7 mouse cellular contexts compared by ENCODE assay signal in the genomic region with DNA sequence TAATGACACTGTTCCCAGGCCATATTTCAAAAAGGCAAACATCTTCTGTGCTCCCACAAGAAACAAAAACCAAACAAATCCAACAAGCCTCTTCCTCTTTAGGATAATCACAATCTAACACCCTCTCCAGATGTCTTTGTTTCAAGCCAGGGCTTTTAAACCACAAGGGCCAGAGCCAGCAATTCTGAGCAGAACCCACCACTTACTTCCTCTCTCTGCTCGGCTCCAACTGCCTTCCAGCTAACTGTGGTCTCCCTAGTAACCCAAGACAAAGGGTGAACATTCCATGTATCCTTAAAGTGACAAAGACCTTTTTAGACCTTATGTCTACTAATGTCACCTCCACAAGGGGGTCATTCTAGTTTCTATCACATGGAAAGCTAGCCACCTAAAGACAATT. TPM values are rescaled to one million over a fixed set of nuclear protein-coding genes. Genes with fewer than 3 reads are reported as not detected.
DNase-seq lines count a peak whose midpoint lies in the region; ATAC-seq and TF ChIP-seq lines count a peak whose summit lies in the region.

No protein-coding gene starts in this region.

- peak; percentile 95 for DNase-seq in 416B (ENCODE audit: low read depth)
- no peak for DNase-seq in ovary, postnatal 36 days (ENCODE audit: low spot score)
- DNase-seq in cerebellum, postnatal 4 days (ENCODE audit: low spot score in 2 of 2) = no peak

- no peaks in the 10 kb centered on the region for H3K27me3 ChIP-seq in E14TG2a.4 (ENCODE audit: insufficient read depth, low read length)
- no peaks in the 10 kb centered on the region for H3K27me3 ChIP-seq in forebrain, embryonic 13.5 days
- no peaks in the 10 kb centered on the region for H3K27me3 ChIP-seq in hindbrain, embryonic 13.5 days
- H3K27me3 ChIP-seq in midbrain, embryonic 16.5 days (ENCODE audit: control insufficient read depth, insufficient read depth, low read depth, low read length) = no peaks in the 10 kb centered on the region

- peak overlapping the region; percentile 32 for H3K4me2 ChIP-seq in forebrain, embryonic 13.5 days
- 0 out of 2 replicates have a peak overlapping the region, but pooled peaks have one; percentile 9 for H3K4me2 ChIP-seq in hindbrain, embryonic 13.5 days
- H3K4me2 ChIP-seq in midbrain, embryonic 16.5 days (ENCODE audit: low read length) = no peak overlapping the region

- peaks cover 98% of the 10 kb centered on the region for H3K4me1 ChIP-seq in E14TG2a.4 (replicated peaks; ENCODE audit: low read depth, low read length)
- H3K4me1 ChIP-seq in forebrain, embryonic 13.5 days = peaks cover 25% of the 10 kb centered on the region
- H3K4me1 ChIP-seq in hindbrain, embryonic 13.5 days (replicated peaks) = peaks cover 27% of the 10 kb centered on the region
- peaks cover 11% of the 10 kb centered on the region for H3K4me1 ChIP-seq in midbrain, embryonic 16.5 days (ENCODE audit: control insufficient read depth, insufficient read depth, low read length)

- no peaks in the 10 kb centered on the region for H3K9me3 ChIP-seq in E14TG2a.4 (ENCODE audit: low read length)
- no peaks in the 10 kb centered on the region for H3K9me3 ChIP-seq in forebrain, embryonic 13.5 days (replicated peaks)
- no peaks in the 10 kb centered on the region for H3K9me3 ChIP-seq in hindbrain, embryonic 13.5 days
- no peaks in the 10 kb centered on the region for H3K9me3 ChIP-seq in midbrain, embryonic 16.5 days (replicated peaks; ENCODE audit: control insufficient read depth, low read length, poor library complexity, severe bottlenecking)

- 0 out of 2 replicates have a peak overlapping the region, but pooled peaks have one; percentile 14 for H3K4me3 ChIP-seq in E14TG2a.4 (replicated peaks; ENCODE audit: low read length)
- H3K4me3 ChIP-seq in forebrain, embryonic 13.5 days = no peak overlapping the region
- no peak overlapping the region for H3K4me3 ChIP-seq in hindbrain, embryonic 13.5 days
- H3K4me3 ChIP-seq in midbrain, embryonic 16.5 days (ENCODE audit: low read depth, low read length) = no peak overlapping the region

- H3K9ac ChIP-seq in forebrain, embryonic 13.5 days = no peak overlapping the region
- H3K9ac ChIP-seq in hindbrain, embryonic 13.5 days = 0 out of 2 replicates have a peak overlapping the region, but pooled peaks have one; percentile 6
- no peak overlapping the region for H3K9ac ChIP-seq in midbrain, embryonic 16.5 days (ENCODE audit: low read depth, low read length)

- peak overlapping the region; percentile 70 for H3K27ac ChIP-seq in forebrain, embryonic 13.5 days
- H3K27ac ChIP-seq in hindbrain, embryonic 13.5 days = peak overlapping the region; percentile 78
- H3K27ac ChIP-seq in midbrain, embryonic 16.5 days (ENCODE audit: low read length) = peak overlapping the region; percentile 39; the same call in 1 of the 2 replicates

- WGBS in forebrain, embryonic 13.5 days = 3% methylated on average over 1 of the region's 1 CpGs
- WGBS in hindbrain, embryonic 13.5 days = 3% methylated on average over 1 of the region's 1 CpGs
- 3% methylated on average over 1 of the region's 1 CpGs for WGBS in midbrain, embryonic 16.5 days

- TF ChIP-seq CTCF in E14TG2a.4 (conservative IDR thresholded peaks at IDR 0.05; ENCODE audit: low read length) = no peak

- peak; percentile 36; the same call in 1 of the 2 replicates for ATAC-seq in forebrain, embryonic 13.5 days
- ATAC-seq in hindbrain, embryonic 13.5 days (ENCODE audit: low FRiP score) = 0 out of 2 replicates have a peak, but pooled peaks have one; percentile 57
- ATAC-seq in midbrain, embryonic 16.5 days = no peak

- peaks cover 93% of the 10 kb centered on the region for H3K36me3 ChIP-seq in E14TG2a.4 (ENCODE audit: insufficient read depth, low read length)
- H3K36me3 ChIP-seq in forebrain, embryonic 13.5 days (ENCODE audit: poor library complexity, severe bottlenecking) = peaks cover 35% of the 10 kb centered on the region
- H3K36me3 ChIP-seq in hindbrain, embryonic 13.5 days = peaks cover 35% of the 10 kb centered on the region
- peaks cover 18% of the 10 kb centered on the region for H3K36me3 ChIP-seq in midbrain, embryonic 16.5 days (ENCODE audit: control insufficient read depth, insufficient read depth, low read length)

RNA-seq across cellular contexts. Expression of gene Dido1, which starts 17.2 kb away (rescaled TPM):
- 33.4 and 35.7 TPM in 2 replicates for polyA plus RNA-seq in forebrain, embryonic 13.5 days (2015; fragmentation: Nextera tagmentation; extraction: Ambion mirVana)
- polyA plus RNA-seq in hindbrain, embryonic 13.5 days (2015; fragmentation: Nextera tagmentation; extraction: Ambion mirVana) = 27.6 and 29.7 TPM in 2 replicates
- polyA plus RNA-seq in midbrain, embryonic 16.5 days (2015; fragmentation: Nextera tagmentation; extraction: Ambion mirVana) = 23.9 and 26.8 TPM in 2 replicates

RNA-seq across cellular contexts. Expression of gene Gid8, which starts 17.3 kb away (rescaled TPM):
- polyA plus RNA-seq in forebrain, embryonic 13.5 days (2015; fragmentation: Nextera tagmentation; extraction: Ambion mirVana) = 55.3 and 56.3 TPM in 2 replicates
- 56.6 and 58.7 TPM in 2 replicates for polyA plus RNA-seq in hindbrain, embryonic 13.5 days (2015; fragmentation: Nextera tagmentation; extraction: Ambion mirVana)
- polyA plus RNA-seq in midbrain, embryonic 16.5 days (2015; fragmentation: Nextera tagmentation; extraction: Ambion mirVana) = 55.1 and 57.1 TPM in 2 replicates

RNA-seq across cellular contexts. Expression of gene Slc17a9, which starts 32.4 kb away (rescaled TPM):
- 0.18 and 0.58 TPM in 2 replicates for polyA plus RNA-seq in forebrain, embryonic 13.5 days (2015; fragmentation: Nextera tagmentation; extraction: Ambion mirVana)
- polyA plus RNA-seq in hindbrain, embryonic 13.5 days (2015; fragmentation: Nextera tagmentation; extraction: Ambion mirVana) = 0.19 and 0.83 TPM in 2 replicates
- 0.11 and 0.24 TPM in 2 replicates for polyA plus RNA-seq in midbrain, embryonic 16.5 days (2015; fragmentation: Nextera tagmentation; extraction: Ambion mirVana)

RNA-seq across cellular contexts. Expression of gene Tcfl5, which starts 50.1 kb away (rescaled TPM):
- 0.08 TPM in 1 of 2 replicates, not detected in the other for polyA plus RNA-seq in forebrain, embryonic 13.5 days (2015; fragmentation: Nextera tagmentation; extraction: Ambion mirVana)
- 0.22 and 0.34 TPM in 2 replicates for polyA plus RNA-seq in hindbrain, embryonic 13.5 days (2015; fragmentation: Nextera tagmentation; extraction: Ambion mirVana)
- 0.42 and 0.55 TPM in 2 replicates for polyA plus RNA-seq in midbrain, embryonic 16.5 days (2015; fragmentation: Nextera tagmentation; extraction: Ambion mirVana)
